Mouse (Mus musculus) myocyte (in vitro differentiated cells): ENCODE measurements around the gene Pkp3.

Source experiments
- POLR2A ChIP-seq: IDR thresholded peaks from one replicate; pipeline ENCODE4 v1.6.1; 2011; ENCODE audit warnings: low read depth, mild to moderate bottlenecking, control low read depth, moderate library complexity; ENCODE audit not compliant: insufficient read length
- TCF3 ChIP-seq: IDR thresholded peaks from one replicate; pipeline ENCODE4 v1.6.1; 2011; ENCODE audit warnings: low read depth, control low read depth; ENCODE audit not compliant: insufficient read length

DNA sequence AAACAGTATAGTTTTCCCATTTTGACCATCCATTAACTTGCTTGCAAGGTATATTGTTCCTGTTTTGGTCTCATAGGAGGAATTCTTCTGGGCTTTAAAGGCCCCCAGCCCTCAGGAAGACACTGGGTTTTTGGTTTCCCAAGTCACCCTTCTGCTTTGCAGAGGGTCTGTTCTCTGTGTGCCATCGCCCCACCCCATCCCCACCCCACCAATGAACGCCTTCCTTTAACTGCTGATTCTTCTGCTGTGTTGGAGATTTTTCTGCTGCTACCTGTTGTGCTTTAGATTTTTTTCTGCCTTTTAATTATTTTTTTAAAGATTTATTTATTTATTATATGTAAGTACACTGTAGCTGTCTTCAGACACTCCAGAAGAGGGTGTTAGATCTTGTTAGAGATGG is 49.2 kb upstream of the Pkp3 start, which contains the start of gene Gm17387:
- TF ChIP-seq TCF3, result no peak
- no peak for TF ChIP-seq POLR2A
